Mouse (Mus musculus) kidney, adult 2 months (tissue): ENCODE measurements around the gene Ptges.

Source experiments
- CTCF ChIP-seq: fragments of 200-500 bp; conservative IDR thresholded peaks from 2 replicates; pipeline ENCODE4 v1.5.1; 2011; ENCODE audit warnings: low read depth, mild to moderate bottlenecking, control low read depth, low read length, moderate library complexity, mixed read lengths; ENCODE audit not compliant: insufficient read depth, insufficient read length
- POLR2A ChIP-seq: fragments of 200-500 bp; IDR thresholded peaks from one replicate; pipeline ENCODE4 v1.6.1; 2011; ENCODE audit warnings: low read depth, low read length, control low read depth

- no peak for TF ChIP-seq CTCF
- no peak for TF ChIP-seq POLR2A
Measured at GRCm38 (mm10) chr2:30846236-30846635, 83.4 kb downstream of the Ptges start.
